Mouse (Mus musculus) left cerebral cortex, postnatal 14 days (tissue): Measurements from ENCODE around the gene Edil3. TPM values are rescaled to one million over a fixed set of nuclear protein-coding genes. Genes with fewer than 3 reads are reported as not detected.

ENCODE experiments used
- DNase-seq, 2 experiments: peaks; one replicate each; pipeline ENCODE4 v3.0.0; 2021 to 2022; ENCODE audit warnings: low spot score in 2 of 2, mixed read lengths in 1 of 2
- intact Hi-C: fragments of 180-260 bp; cut with DNase I; formaldehyde crosslinking; loops from one replicate; pipeline ENCODE4 v1.15.1; 2025
- total RNA-seq, 2 experiments: library from RNA; stranded (reverse); gene quantifications; 2 replicates each; pipeline ENCODE4 v1.2.3; 2021

The Edil3 gene
- total RNA-seq, 2 experiments from 2014 or later: 74.6 to 77.9 TPM

GRCm38 (mm10) chr13:89371656-89372240 is 550.5 kb downstream of the Edil3 start:
- DNase-seq: no peak
- intact Hi-C loops: no loop called here
